Mouse (Mus musculus) kidney, postnatal 10 days (tissue): ENCODE measurements at regions not wholly inside any gene's neighbourhood (a gene's known extent, or its start where the extent isn't known, plus 50 kb on each side); places are given as distances from the start of the nearest gene placed in this dataset.

Experiments used
- DNase-seq: peaks from one replicate; pipeline ENCODE4 v3.0.0; 2021; ENCODE audit warnings: mixed read lengths

- DNase-seq, result no peak
Measured at GRCm38 (mm10) chr6:71012436-71012822, 56.1 kb downstream of the Foxi3 start.

- DNase-seq, result peak; percentile 60
Measured at GRCm38 (mm10) chr6:71012823-71013461, 56.6 kb downstream of the Foxi3 start.

GRCm38 (mm10) chr6:71016388-71016787 lies 60.1 kb downstream of the Foxi3 start:
- DNase-seq, result no peak

- no peak for DNase-seq
Measured at GRCm38 (mm10) chr6:71021353-71021752, 65.0 kb downstream of the Foxi3 start.

GRCm38 (mm10) chr6:71025472-71025871 lies 69.1 kb downstream of the Foxi3 start:
- DNase-seq, result no peak

- no peak for DNase-seq
Measured at GRCm38 (mm10) chr6:71029663-71030062, 73.3 kb downstream of the Foxi3 start.

- DNase-seq, result peak; percentile 23
Measured at GRCm38 (mm10) chr6:71030541-71030940, 74.2 kb downstream of the Foxi3 start.

- DNase-seq, result no peak
Measured at GRCm38 (mm10) chr6:71044241-71044640, 87.9 kb downstream of the Foxi3 start.

GRCm38 (mm10) chr6:71045261-71045660 lies 88.9 kb downstream of the Foxi3 start:
- DNase-seq, result no peak

GRCm38 (mm10) chr6:71048199-71049094 lies 92.1 kb downstream of the Foxi3 start:
- peak; percentile 44 for DNase-seq

GRCm38 (mm10) chr6:71050248-71050647 lies 93.9 kb downstream of the Foxi3 start:
- DNase-seq, result no peak

GRCm38 (mm10) chr6:71050754-71051213 lies 93.5 kb downstream of the Thnsl2 start:
- no peak for DNase-seq

- no peak for DNase-seq
Measured at GRCm38 (mm10) chr6:71057209-71057858, 86.9 kb downstream of the Thnsl2 start.

- DNase-seq, result no peak
Measured at GRCm38 (mm10) chr6:71060116-71060515, 84.1 kb downstream of the Thnsl2 start.

GRCm38 (mm10) chr6:71062980-71063379 lies 81.3 kb downstream of the Thnsl2 start:
- DNase-seq, result no peak

GRCm38 (mm10) chr6:71065428-71065827 lies 78.8 kb downstream of the Thnsl2 start:
- DNase-seq, result no peak

GRCm38 (mm10) chr6:71069229-71069628 lies 75.0 kb downstream of the Thnsl2 start:
- no peak for DNase-seq

GRCm38 (mm10) chr6:71074789-71075191 lies 69.4 kb downstream of the Thnsl2 start:
- no peak for DNase-seq
